Mouse (Mus musculus): ENCODE results near the gene Fig4. TPM values are rescaled to one million over a fixed set of nuclear protein-coding genes. Genes with fewer than 3 reads are reported as not detected.

Fig4 gene
- polyA plus RNA-seq, 1 experiment from 2014 or later, result 15.1 TPM

GRCm38 (mm10) chr10:41250749-41251065, 52.4 kb downstream of the Fig4 start:
- Histone ChIP-seq H3K9me3 (no peaks in the 10 kb centered on the region), H3K4me1 (no peaks in the 10 kb centered on the region), H3K27me3 (replicated peaks) (no peaks in the 10 kb centered on the region), H3K27ac (no peak overlapping the region), H3K4me3 (replicated peaks) (no peak overlapping the region), H3K4me2 (no peak overlapping the region), H3K36me3 (peaks cover 2% of the 10 kb centered on the region; the same call in 1 of the 2 replicates), H3K9ac (no peak overlapping the region)
- WGBS, result 48% methylated on average over 5 of the region's 5 CpGs
- no peak for ATAC-seq (ENCODE audit: insufficient read depth, low FRiP score, low read depth)

GRCm38 (mm10) chr10:41250045-41250748, 52.9 kb downstream of the Fig4 start:
- ATAC-seq (ENCODE audit: insufficient read depth, low FRiP score, low read depth), result no peak
- WGBS, result 46% methylated on average over 8 of the region's 8 CpGs

GRCm38 (mm10) chr10:41249006-41249659, 53.9 kb downstream of the Fig4 start:
- 83% methylated on average over 8 of the region's 8 CpGs for WGBS
- H3K4me3 ChIP-seq (replicated peaks), result no peak overlapping the region
- H3K9me3 ChIP-seq, result no peaks in the 10 kb centered on the region
- peaks cover 2% of the 10 kb centered on the region; the same call in 1 of the 2 replicates for H3K36me3 ChIP-seq
- no peak overlapping the region for H3K4me2 ChIP-seq
- peak; percentile 47; the same call in 1 of the 2 replicates for ATAC-seq (ENCODE audit: insufficient read depth, low FRiP score, low read depth)
- H3K9ac ChIP-seq, result no peak overlapping the region
- no peaks in the 10 kb centered on the region for H3K27me3 ChIP-seq (replicated peaks)
- H3K4me1 ChIP-seq, result no peaks in the 10 kb centered on the region
- H3K27ac ChIP-seq, result no peak overlapping the region

More at GRCm38 (mm10) chr10:41250045-41250748, 52.9 kb downstream of the Fig4 start:
- Histone ChIP-seq H3K27ac (no peak overlapping the region), H3K9me3 (no peaks in the 10 kb centered on the region), H3K4me2 (no peak overlapping the region), H3K4me1 (no peaks in the 10 kb centered on the region), H3K4me3 (replicated peaks) (no peak overlapping the region), H3K36me3 (peaks cover 2% of the 10 kb centered on the region; the same call in 1 of the 2 replicates), H3K9ac (no peak overlapping the region), H3K27me3 (replicated peaks) (no peaks in the 10 kb centered on the region)

GRCm38 (mm10) chr10:41247800-41248473, 55.1 kb downstream of the Fig4 start:
- 76% methylated on average over 5 of the region's 5 CpGs for WGBS
- no peaks in the 10 kb centered on the region for H3K36me3 ChIP-seq
- no peak overlapping the region for H3K4me3 ChIP-seq (replicated peaks)
- no peak for ATAC-seq (ENCODE audit: insufficient read depth, low FRiP score, low read depth)
- H3K27me3 ChIP-seq (replicated peaks), result no peaks in the 10 kb centered on the region
- no peak overlapping the region for H3K27ac ChIP-seq
- H3K9ac ChIP-seq, result no peak overlapping the region
- no peak overlapping the region for H3K4me2 ChIP-seq
- no peaks in the 10 kb centered on the region for H3K4me1 ChIP-seq
- H3K9me3 ChIP-seq, result no peaks in the 10 kb centered on the region

GRCm38 (mm10) chr10:41246111-41246510, 56.9 kb downstream of the Fig4 start:
- no peak overlapping the region for H3K9ac ChIP-seq
- no peak overlapping the region for H3K4me3 ChIP-seq (replicated peaks)
- no peak overlapping the region for H3K4me2 ChIP-seq
- H3K36me3 ChIP-seq, result no peaks in the 10 kb centered on the region
- H3K27me3 ChIP-seq (replicated peaks), result no peaks in the 10 kb centered on the region
- H3K9me3 ChIP-seq, result no peaks in the 10 kb centered on the region
- H3K27ac ChIP-seq, result no peak overlapping the region
- ATAC-seq (ENCODE audit: insufficient read depth, low FRiP score, low read depth), result no peak
- WGBS, result 68% methylated on average over 5 of the region's 5 CpGs
- no peaks in the 10 kb centered on the region for H3K4me1 ChIP-seq

GRCm38 (mm10) chr10:41245477-41245876, 57.6 kb downstream of the Fig4 start:
- WGBS, result 92% methylated on average over 6 of the region's 6 CpGs
- ATAC-seq (ENCODE audit: insufficient read depth, low FRiP score, low read depth), result no peak
- no peak overlapping the region for H3K4me3 ChIP-seq (replicated peaks)
- H3K4me2 ChIP-seq, result no peak overlapping the region
- H3K27ac ChIP-seq, result no peak overlapping the region
- no peaks in the 10 kb centered on the region for H3K9me3 ChIP-seq
- no peaks in the 10 kb centered on the region for H3K36me3 ChIP-seq
- no peaks in the 10 kb centered on the region for H3K27me3 ChIP-seq (replicated peaks)
- no peaks in the 10 kb centered on the region for H3K4me1 ChIP-seq
- no peak overlapping the region for H3K9ac ChIP-seq

GRCm38 (mm10) chr10:41245028-41245427, 58.0 kb downstream of the Fig4 start:
- H3K27me3 ChIP-seq (replicated peaks), result no peaks in the 10 kb centered on the region
- no peak overlapping the region for H3K9ac ChIP-seq
- no peaks in the 10 kb centered on the region for H3K4me1 ChIP-seq
- no peak overlapping the region for H3K4me2 ChIP-seq
- H3K4me3 ChIP-seq (replicated peaks), result no peak overlapping the region
- WGBS, result 88% methylated on average over 6 of the region's 6 CpGs
- H3K27ac ChIP-seq, result no peak overlapping the region
- no peaks in the 10 kb centered on the region for H3K9me3 ChIP-seq
- ATAC-seq (ENCODE audit: insufficient read depth, low FRiP score, low read depth), result no peak
- H3K36me3 ChIP-seq, result no peaks in the 10 kb centered on the region

GRCm38 (mm10) chr10:41243930-41244329, 59.1 kb downstream of the Fig4 start:
- WGBS, result 80% methylated on average over 6 of the region's 6 CpGs
- no peak for ATAC-seq (ENCODE audit: insufficient read depth, low FRiP score, low read depth)
- Histone ChIP-seq H3K9ac (no peak overlapping the region), H3K4me2 (no peak overlapping the region), H3K27ac (no peak overlapping the region), H3K4me3 (replicated peaks) (no peak overlapping the region), H3K27me3 (replicated peaks) (no peaks in the 10 kb centered on the region), H3K9me3 (no peaks in the 10 kb centered on the region), H3K4me1 (no peaks in the 10 kb centered on the region), H3K36me3 (no peaks in the 10 kb centered on the region)

GRCm38 (mm10) chr10:41241558-41242242, 61.4 kb downstream of the Fig4 start:
- no peak for ATAC-seq (ENCODE audit: insufficient read depth, low FRiP score, low read depth)
- Histone ChIP-seq H3K4me2 (no peak overlapping the region), H3K9me3 (no peaks in the 10 kb centered on the region), H3K4me3 (replicated peaks) (no peak overlapping the region), H3K36me3 (no peaks in the 10 kb centered on the region), H3K9ac (no peak overlapping the region), H3K4me1 (no peaks in the 10 kb centered on the region), H3K27me3 (replicated peaks) (no peaks in the 10 kb centered on the region), H3K27ac (no peak overlapping the region)
- WGBS, result 70% methylated on average over 6 of the region's 6 CpGs

- Histone ChIP-seq H3K27ac (no peak overlapping the region), H3K36me3 (no peaks in the 10 kb centered on the region), H3K9ac (no peak overlapping the region), H3K4me2 (no peak overlapping the region), H3K27me3 (replicated peaks) (no peaks in the 10 kb centered on the region), H3K9me3 (no peaks in the 10 kb centered on the region), H3K4me1 (no peaks in the 10 kb centered on the region), H3K4me3 (replicated peaks) (no peak overlapping the region)
- 37% methylated on average over 7 of the region's 7 CpGs for WGBS
- ATAC-seq (ENCODE audit: insufficient read depth, low FRiP score, low read depth), result no peak
These were observed 62.0 kb downstream of the Fig4 start for GRCm38 (mm10) chr10:41241080-41241479.

- Histone ChIP-seq H3K4me1 (no peaks in the 10 kb centered on the region), H3K4me3 (replicated peaks) (no peak overlapping the region), H3K4me2 (no peak overlapping the region), H3K36me3 (no peaks in the 10 kb centered on the region), H3K27me3 (replicated peaks) (no peaks in the 10 kb centered on the region), H3K9ac (no peak overlapping the region), H3K27ac (no peak overlapping the region), H3K9me3 (no peaks in the 10 kb centered on the region)
- WGBS, result 83% methylated on average over 2 of the region's 2 CpGs
- ATAC-seq (ENCODE audit: insufficient read depth, low FRiP score, low read depth), result no peak; the same call in 1 of the 2 replicates
These were observed 67.0 kb downstream of the Fig4 start for GRCm38 (mm10) chr10:41236020-41236419.

GRCm38 (mm10) chr10:41235584-41235983, 67.5 kb downstream of the Fig4 start:
- no peaks in the 10 kb centered on the region for H3K9me3 ChIP-seq
- H3K4me3 ChIP-seq (replicated peaks), result no peak overlapping the region
- no peaks in the 10 kb centered on the region for H3K36me3 ChIP-seq
- H3K4me2 ChIP-seq, result no peak overlapping the region
- ATAC-seq (ENCODE audit: insufficient read depth, low FRiP score, low read depth), result no peak
- H3K4me1 ChIP-seq, result no peaks in the 10 kb centered on the region
- 91% methylated on average over 3 of the region's 3 CpGs for WGBS
- H3K27me3 ChIP-seq (replicated peaks), result no peaks in the 10 kb centered on the region
- H3K27ac ChIP-seq, result no peak overlapping the region
- H3K9ac ChIP-seq, result no peak overlapping the region

Data from stomach, embryonic 15.5 days (tissue).